Mouse (Mus musculus) adrenal gland, adult 18-20 months (tissue): Measurements from ENCODE around the gene Terf2. TPM values are rescaled to one million over a fixed set of nuclear protein-coding genes. Genes with fewer than 3 reads are reported as not detected.
A peak's percentile ranks its signal among the peaks of the same experiment; 100 is the strongest.

Experiments used
- DNase-seq, 2 experiments: peaks; one replicate each; pipeline ENCODE4 v3.0.0; 2021 to 2022; ENCODE audit warnings: low spot score in 2 of 2
- long read RNA-seq, 2 experiments: library from polyadenylated mRNA; stranded (forward); transcript quantifications; one replicate each; pipeline ENCODE4 v2.0.0; 2021
- total RNA-seq, 2 experiments: library from RNA; stranded (reverse); gene quantifications; 1 replicate in 1 of 2; 2 replicates in 1 of 2; pipeline ENCODE4 v1.2.3; 2021

Gene Terf2
- 10 to 100 TPM; 20.5 to 22.6 TPM for total RNA-seq
- long read RNA-seq, experiment 1, partial matches to known transcripts = 1 of 10 reads
- long read RNA-seq, experiment 1, other reads (novel, unspliced or antisense) = 4 of 10 reads
- long read RNA-seq, experiment 2, partial matches to known transcripts = 4 of 11 reads
- long read RNA-seq, experiment 2, other reads (novel, unspliced or antisense) = 4 of 11 reads

DNA sequence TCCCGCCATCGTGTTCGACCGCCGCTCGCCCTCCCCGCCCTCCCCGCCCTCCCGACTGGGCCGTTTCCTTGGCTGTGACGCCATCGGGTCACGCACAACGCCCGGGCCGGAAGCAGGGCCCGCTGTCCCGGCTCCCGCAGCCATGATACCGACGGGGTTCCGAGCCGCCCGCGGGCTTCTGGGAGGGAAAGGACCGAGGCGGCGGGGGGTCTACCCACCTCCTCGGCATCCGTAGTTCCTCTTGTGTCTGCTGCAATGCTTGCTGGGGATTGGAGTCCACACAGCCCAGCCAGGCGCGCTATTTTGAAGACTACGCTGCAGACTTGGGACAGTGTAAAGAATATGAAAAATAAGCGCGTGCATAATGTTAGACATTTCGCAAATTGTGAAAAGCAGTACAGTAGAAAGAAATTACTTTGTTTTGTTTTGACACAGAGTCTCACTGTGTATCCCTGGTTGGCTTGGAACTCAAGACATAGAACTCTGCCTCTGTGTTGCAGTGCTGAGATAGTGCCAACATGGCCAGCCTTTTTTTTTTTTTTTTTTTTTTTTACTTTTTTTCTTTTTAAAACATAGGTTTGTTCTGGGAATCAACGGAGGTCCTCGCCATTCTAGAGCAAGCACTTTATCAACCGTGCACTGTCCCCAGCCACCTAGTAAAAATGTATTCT, at the start of gene Terf2:
TSS of gene Terf2 (minus strand) at position 182 of the 671 bp plus-strand sequence.
- DNase-seq = peak; percentile 87 to 88

DNA sequence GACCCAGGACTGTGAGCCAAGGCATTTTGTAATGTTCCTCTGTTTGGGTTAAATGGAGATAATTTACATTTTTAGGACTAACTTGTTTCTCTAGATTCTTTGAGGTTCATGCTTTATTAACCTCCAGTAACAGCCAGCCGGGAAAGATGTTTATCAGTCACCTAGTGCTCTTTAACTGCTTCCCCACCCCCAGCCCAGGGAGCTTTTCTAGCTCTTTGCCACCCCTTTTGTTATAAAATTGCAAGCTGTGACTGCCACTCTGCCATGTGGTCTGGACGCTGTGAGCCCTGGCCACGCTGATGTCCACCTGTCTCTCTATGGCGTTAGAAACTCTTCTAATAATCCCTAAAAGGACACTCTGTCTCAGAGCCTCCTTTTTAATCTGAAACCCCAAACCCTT, 47.2 kb upstream of the Terf2 start:
- no peak for DNase-seq

DNA sequence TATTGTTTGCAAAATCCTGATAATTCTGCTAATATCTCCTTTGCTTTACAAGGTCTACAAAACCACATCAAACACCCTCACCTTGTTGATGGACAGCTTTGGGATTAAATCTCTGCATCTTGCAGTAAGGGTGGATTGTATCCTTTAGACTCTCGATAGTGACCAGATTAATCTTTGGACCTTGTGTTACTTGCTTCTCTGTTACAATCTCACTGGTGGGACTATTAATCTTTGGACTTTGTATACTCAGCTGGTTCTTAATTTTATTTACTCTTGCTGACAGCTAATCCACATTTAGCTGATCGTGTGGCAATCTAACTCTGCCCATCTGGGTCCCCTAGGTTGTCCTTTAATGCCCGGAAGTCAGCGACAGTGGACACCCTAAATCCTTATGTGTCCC, 46.2 kb upstream of the Terf2 start:
- no peak for DNase-seq

DNA sequence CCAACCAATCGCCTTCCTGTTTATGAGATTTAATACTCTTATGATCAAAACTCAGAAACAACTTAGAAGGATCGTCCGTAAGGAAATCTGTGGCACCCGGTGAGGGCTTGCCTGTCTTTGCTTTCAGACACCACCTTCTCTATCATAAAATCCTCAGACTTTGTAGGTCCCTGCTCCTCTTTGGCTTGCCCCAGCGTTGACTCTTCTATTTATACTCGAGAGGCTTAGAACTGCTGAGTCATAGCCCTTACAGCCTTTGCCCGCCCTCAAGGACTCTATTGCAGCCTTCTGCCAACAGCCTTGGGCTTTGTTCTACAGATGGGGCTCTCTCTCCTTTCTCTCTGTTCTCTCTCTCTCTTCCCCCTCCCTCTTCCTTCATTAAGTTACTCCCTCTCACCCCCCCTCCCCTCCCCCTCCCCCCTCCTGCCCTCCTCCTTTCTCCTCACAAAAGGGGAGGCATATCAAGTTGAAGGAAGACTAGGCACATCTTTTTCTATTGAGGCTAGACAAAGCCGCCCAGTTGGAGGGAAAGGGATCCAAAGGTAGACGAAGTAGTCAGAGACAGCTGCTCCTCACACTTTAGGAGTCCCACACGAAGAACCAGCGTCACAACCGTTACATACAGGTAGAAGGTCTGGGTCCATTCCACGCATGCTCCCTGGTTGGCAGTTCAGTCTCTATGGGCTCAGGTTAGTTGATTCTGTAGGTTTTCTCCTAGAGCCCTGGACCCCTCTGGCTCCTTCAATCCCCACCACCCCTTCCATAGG, 43.5 kb upstream of the Terf2 start:
- peak in 1 of 2 experiments; percentile 75 for DNase-seq

DNA sequence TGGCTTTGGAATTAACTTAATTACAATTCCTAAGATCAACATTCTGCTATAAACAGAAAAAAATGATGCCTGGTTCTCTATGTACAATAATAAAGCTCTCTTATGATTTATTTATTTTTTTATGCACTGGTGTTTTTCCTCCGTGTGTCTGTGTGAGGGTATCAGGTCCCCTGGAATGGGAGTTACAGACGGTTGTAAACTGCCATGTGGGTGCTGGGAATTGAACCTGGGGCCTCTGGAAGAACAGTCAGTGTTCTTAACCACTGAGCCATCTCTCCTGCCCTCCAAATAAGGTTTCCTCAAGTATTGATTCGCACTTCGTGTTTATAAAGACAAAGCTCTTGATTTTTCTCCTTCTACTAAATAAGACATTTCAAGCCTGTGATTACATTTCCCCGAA, 42.0 kb upstream of the Terf2 start:
- DNase-seq = no peak

DNA sequence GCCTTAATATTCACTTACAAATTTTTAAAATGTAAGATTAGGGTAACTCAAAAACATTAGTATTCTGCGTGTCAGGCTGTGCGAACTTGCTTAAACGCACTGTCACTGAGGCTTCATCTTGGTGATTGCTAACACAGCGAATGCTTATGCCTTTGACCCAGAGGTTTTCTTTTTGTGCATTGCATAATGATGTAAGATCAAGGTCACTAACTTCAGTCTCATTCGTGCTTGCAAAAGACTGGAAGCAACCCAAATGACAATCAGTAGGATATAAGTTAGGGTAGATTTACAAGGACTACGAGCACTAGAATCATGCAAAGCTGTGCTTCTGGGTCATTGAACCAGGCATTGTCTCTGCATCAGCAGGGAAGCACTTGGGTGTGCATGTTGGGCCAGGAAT, 41.2 kb upstream of the Terf2 start:
- DNase-seq = no peak

DNA sequence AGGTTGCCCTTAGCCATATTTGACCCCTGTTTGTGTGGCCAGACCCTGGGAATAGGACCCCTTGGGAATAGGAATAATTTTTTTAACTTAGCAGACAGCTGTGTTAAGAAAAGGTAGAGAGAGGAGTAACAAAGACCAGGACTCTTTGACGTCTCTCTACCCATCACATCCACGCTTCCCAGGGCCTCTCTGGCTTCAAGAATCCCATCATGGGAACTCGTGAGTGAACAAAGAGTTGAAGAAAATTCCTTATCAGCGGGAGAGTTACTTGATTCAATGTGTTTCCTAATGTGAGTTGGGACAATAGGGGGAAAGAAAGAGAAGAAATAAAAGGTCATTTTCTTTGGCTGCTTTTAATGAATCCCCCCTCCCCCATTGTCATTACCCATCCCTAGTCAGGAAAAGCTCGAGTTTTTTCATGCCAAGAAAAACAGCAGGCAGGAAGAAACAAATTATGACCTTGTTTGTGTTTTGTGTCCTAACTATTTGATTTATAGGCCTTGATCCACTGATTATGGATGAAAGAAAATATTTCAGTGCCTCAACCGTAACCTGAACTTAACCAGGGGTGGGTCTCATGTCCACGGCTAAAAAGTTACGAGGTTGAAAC, 39.8 kb upstream of the Terf2 start:
- no peak for DNase-seq

DNA sequence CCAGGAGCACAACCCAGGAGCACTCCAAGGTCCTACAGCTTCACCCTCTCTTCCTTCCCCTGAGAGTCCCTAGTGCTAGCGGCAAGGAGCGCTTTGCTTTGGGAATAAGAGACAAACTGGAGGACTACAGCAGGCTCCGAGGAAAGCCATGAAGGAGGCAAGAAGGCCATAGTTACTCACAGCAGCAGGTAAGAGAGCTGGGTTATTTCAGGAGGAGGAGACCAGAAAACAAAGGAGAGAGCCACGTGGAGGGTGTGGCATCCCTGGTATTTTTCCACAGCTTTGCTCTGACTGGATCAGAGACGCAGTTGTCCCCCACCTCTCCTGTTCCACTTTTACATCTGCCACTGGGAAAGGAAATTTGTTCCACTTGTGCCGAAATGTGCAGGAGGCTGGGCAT, 37.5 kb upstream of the Terf2 start:
- DNase-seq = no peak

DNA sequence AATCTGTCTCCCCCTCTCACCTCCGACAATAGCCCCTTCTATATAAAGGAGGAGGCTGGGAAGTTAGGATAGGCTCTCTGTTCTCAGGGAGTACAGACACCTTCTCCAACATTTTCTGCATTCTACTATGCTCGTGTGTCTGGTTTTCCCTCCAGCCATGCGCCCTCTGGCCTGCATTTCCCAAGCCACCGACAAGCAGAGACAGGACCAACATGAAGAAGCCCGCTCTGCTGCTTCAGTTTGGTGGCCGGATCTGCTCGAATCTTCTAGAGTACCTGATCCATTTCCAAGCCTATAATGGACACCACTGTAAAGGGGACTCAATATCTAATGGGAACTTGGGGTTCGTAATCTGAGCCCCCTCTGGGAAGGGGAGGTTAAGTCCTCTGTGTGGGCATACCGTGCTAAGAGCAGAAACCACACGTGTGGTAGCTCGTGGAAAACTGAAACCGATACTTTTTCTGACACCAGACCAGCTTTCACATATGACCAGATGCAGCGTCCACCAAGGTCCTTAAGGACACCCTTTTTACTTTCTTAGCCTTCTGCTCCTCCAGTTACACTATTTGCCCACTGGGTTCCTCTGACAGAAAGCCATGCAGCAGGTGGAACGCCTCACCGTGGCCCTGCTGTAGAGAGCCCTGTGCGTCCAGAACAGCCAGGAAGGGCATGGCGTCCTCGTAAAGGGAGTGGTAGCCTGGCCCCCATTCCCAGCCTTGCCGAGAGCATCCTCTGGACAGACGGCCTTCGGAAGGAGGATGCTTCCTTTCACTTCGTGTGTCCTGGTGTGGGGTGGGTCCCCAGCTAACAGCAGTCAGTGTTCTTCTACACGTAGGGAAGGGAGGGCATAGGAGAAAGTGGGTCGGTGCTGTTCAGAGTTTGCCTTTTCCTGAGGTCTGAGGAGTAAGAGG, 36.5 kb upstream of the Terf2 start:
- DNase-seq = no peak

DNA sequence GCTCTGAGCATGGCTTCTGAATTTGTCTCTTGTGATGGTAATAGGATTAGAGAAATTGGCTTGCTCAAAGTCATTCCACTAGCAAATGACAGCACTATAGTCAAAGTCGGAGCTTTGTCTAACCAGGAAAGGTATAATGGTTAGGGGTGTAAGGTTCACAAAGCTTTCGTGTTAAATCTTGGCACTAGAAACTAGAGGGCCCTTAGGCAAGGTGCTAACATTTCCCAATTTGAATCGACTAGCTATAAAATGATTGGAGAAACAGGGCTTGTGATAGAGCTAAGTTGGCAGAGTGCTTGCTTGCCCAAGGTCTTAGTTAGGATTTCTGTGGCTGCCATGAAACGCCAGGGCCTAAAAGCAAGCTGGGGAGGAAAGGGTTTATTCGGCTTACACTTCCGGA, 33.7 kb upstream of the Terf2 start:
- DNase-seq = no peak

DNA sequence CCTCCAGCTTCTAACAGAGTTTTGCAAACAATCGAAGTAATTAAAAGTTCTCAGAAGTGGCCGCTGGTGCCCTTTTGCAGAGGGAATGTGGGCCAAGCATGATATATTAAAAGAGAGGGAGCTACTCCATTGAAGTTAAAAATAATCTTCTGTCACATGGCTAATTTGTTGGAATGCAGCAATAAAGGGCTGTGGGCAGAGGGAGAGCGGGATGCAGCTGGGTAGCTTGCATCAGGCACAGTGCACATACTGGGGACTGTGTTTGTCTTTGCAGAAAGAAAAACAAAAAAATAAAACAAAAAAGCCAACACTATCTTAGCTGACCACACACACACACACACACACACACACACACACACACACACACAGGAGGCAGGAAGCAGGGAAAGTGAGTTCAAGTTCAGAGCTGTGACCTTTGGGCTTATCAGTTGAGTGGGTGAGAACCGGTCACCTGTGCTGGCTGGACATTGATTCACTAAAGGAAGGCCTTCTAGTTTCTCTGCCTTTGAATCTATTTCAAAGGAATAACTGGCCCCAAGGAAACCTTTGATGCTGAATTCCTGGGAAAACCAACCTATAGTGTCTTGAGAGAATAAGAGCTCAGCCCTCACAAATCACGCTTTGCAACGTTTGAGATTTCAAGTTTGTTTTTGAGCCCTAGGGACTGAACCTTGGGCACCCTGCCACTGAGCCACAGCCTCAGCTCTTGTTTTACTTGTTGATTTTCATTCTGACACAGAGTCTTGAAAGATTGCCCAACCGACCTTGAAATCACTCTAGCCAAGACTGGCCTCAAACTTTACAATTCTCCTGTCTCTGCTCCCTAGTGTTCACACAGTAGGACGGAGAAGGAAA, 33.1 kb upstream of the Terf2 start:
- peak in 1 of 2 experiments; percentile 63 for DNase-seq

DNA sequence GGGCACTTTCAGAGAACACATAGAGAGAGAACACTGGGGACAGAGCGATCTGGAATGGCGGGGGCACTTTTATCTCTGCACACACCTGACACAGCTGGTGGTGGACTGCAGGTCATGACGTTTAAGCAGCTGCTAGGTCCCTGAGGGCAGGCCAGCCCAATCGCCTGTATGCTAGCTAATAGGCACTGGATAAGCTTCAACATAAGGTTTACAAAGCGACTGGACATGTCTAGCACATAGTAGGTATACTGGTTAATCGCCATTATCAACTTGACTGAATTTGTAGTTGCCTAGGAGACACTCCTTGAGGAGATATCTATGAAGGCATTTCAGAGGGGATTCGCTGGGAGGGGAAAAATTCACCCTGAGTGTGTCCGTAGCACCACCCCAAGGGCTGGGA, 28.0 kb upstream of the Terf2 start:
- no peak for DNase-seq

DNA sequence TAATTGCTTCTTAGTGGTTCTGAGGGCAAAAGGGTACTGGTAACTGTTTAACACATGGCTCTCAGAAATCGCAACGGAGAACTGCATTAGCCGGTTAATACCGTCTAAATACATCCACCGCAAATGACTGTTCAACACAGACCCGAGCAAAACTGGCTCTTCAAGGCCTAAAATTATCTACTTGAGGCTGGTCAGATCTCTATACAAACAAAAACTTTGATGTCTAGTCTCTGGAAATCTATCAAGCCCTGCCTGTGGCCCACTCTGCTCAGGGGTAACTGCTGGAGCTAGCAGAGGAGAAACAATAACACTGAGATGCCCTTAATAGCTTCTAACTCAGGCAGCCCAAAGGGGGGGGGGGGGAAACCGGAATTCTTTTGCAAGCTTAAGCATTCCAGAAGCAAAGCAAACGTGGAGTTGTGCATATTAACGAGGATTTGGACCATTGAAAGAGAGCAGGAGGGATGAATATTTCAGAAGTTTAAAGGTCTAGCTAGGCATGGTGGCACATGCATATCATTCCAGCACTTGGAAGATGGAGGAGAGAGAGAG, 26.8 kb upstream of the Terf2 start:
- no peak for DNase-seq

DNA sequence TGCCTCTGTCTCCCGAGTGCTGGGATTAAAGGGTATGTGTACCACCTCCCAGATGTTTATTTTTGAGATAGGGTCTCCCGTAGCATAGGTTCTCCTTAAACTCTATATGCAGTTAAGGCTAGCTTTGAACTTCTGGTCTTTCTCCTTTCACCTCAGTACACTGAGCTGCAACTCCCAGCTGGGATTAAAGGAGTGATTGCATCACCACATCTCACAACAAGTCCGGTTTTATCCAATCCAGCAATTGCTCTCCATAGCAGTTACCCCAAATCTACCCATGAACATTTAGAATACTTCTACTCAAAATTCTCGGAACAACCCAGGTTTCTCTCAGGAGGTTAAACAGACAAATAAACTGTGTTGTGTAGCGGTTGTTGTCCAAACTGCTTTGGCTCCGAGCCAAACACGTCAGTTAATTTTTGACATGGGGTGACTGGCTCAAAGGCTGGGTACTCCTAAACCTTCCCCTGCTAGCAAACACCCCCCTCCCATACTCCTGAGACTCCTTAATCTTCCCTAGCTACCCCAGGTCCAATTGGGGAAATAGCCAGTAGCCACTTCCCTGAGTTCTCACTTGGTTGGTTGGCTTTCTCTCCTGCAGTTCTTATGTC, 25.4 kb upstream of the Terf2 start:
- DNase-seq = no peak

DNA sequence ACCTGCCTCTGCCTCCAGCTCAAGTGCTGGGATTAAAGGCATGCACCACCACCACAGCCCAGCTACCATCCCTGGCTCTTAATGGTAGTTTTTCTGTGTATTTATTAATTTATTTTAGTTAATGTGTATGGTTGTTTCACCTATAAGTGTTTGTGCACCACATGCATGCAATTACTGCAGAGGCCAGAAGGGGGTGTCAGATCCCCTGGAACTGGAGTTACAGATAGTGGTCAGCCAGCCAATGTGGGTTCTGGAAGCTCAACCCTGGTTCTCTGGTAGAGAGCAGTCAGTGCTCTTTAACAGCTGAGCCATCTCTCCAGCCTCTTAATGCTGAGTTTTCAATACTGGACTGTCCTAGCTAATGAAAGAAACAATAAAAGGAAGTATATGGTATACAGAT, 24.5 kb upstream of the Terf2 start:
- no peak for DNase-seq

DNA sequence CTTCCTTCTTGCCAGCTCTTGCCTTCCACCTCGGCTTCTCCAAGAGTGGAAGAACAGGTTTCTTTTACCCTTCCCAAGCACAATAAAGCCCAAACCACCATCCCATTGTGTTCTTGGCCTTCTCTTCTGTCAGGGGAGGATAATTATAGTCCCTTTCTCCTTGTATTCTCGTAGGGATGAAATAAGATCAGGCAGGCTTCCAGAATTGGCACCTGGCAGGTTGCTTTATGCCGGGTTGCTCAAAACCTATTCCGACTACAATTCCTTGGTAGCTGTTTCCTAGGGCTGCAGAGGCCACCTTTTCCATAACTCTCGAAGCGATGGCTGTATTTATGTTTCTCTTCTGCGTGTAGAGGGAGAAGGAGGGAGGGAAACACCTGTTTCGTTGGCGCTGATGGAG, 23.1 kb upstream of the Terf2 start:
- no peak for DNase-seq

DNA sequence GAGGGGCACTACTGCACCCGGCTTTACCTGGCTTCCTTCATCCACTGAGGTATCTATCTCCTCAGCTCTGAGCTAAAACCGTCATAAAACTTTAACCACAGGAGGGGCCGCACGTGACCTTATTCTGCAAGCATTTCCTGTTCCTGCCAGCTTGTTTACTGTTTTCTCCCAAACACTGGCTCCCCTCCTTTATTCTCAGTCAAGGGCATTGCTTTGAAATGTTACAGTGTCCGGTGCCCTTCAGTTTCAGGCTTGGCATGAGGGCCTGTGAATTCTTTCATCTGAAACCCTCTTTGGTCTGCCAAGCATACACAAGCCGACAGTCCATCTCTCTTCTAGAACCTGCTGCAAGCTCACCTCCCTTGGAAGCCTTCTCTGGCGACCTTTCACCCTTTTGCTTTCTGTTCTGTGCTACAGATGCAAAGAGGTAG, 22.5 kb upstream of the Terf2 start:
- DNase-seq = no peak

DNA sequence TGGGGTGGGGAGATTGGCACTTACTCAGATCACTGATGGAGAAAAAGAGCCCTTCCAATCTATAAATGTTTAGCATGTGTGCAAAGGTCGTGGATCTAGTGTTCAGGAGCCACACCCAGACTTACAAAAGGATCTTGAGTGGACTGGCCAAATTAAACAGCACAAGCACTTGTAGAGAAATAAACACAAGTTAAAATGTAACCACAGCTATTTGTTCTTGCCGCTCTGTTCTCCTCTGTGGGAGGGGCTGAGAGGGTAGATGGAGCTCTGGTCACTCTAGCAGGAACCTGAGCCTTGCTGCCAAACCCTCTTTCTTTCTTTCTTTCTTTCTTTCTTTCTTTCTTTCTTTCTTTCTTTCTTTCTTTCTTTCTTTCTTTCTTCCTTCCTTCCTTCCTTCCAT, 20.7 kb upstream of the Terf2 start:
- DNase-seq = no peak

DNA sequence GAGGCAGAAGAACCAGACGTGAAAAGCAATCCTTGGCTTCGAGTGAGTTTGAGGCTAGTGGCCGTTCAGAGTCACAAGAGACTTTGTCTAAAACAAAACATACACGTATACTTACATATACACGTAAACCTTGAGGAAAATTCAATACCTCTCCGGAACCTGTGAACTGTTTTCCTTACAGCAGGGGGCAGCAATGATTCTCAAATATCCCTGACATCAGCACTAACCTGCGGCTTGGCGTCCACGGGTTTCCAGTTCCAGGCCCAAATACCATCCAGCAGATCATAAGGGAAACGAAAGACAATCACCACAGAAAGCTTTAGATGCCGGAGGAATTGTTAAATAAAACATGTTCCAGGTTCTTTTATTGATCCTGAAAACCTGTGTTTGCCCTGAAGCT, 19.7 kb upstream of the Terf2 start:
- DNase-seq = peak; percentile 77 to 80
